Mouse (Mus musculus) layer of hippocampus, adult 9-10 months (tissue): ENCODE measurements around the gene Cxcl17.
"Not testable (repeated sequence)": the region's sequence is repeated elsewhere in the genome, so short reads cannot be mapped to it uniquely, and the experiment has no call there.

Experiments
- DNase-seq: peaks from one replicate; pipeline ENCODE4 v3.0.0; 2022; ENCODE audit warnings: low spot score

The Cxcl17 gene

DNA sequence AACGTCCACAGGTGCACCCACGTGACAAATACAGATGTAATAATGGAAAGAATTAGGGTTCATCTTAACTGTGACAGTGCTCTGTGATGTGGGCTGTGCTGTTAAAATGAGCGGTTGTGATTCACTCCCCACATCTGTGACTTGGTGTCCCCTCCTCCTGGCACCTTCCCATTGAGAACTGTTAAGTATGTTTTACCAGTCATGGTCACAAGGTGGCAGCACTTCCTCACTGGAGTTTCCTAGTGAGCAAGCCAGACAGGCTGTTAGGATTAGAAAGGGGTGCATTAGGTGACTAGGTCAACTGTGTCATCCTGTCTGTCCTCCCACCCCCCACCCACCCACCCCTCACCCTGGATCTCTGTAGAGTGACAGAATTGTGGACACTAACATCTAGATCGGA lies 11.7 kb upstream of the Cxcl17 start:
- peak; percentile 85 for DNase-seq

DNA sequence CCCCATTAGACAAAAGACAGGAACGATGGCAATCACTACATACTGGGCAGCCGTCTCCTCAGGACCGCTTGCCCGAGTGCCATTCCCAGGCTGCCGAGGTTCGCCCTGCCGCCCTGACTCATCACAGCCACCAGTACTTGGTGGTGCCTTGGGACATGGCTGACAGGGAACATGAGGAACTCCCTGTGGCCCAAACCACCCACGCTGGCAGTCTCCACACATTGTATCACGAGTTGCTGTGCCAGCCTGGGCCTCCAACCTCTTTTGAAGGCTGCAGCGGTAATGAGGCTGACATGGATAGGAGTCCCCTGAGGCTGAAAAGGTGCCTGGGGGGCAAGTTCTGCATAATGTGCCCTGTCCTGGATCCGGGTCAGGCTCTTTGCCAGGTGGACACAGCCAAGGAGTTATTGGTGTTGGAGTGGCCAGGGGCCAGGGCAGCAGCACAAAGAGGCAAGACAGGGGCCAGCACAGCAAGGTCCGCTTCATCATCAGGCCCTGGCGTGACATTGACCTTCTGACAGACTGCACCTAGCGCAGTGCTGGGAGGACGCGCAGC lies 9.7 kb upstream of the Cxcl17 start:
- no peak for DNase-seq

DNA sequence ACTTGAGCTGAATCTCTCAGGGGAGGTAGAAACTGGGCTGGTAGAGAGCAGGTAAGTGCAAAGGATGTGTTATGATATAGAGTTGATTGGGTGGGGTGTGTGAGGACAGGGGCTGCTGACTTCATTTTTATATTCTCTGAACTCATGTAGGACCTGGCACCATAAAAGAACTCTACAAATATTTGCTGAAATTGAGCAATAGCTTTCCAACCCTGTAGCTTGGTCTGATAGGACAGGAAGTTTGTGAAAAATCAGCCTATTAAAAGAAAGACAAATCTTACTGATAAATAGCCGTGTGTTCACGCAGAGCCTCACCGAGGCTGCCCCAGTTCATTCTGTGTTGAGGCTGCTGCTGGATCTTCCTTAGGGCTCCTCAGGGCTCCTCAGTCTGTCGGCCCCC lies 7.3 kb upstream of the Cxcl17 start:
- DNase-seq, result no peak

DNA sequence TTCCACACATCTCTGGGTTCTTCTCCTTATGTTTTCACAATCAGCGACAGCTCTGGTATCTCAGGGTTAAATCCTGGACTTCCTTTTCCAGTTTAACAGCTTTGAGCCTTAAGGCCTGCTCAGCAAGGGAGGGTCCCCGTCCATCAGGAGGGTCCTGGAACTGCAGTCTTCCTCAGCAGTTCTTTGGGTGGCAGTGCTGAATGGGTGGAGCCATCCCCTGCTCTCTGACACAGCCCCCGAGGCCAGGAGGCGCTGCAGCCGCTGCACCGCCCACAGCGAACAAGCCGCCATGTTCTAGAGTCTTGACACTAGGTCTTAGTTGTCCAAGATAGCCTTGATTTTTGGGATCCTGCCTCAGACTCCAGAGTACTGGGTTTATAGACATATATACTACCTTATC lies 6.8 kb upstream of the Cxcl17 start:
- DNase-seq, result no peak

DNA sequence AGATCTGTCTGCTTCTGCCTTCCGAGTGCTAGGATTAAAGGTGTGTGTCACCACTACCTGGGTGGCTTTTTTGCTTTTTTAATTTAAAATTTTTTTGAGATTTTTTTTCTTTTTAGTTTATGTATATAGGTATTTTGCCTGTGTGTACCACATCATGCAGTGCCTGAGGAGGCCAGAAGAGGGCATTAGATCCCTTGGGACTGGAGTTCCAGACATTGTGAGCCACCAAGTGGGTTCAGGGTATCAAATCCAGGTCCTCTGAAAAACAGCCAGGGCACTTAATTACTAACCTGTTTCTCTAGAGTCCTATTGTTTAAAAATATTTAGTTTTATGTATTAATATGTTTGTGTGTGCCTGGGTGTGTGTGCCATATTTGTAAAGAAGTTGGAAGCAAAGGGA lies 4.9 kb upstream of the Cxcl17 start:
- DNase-seq, result no peak

DNA sequence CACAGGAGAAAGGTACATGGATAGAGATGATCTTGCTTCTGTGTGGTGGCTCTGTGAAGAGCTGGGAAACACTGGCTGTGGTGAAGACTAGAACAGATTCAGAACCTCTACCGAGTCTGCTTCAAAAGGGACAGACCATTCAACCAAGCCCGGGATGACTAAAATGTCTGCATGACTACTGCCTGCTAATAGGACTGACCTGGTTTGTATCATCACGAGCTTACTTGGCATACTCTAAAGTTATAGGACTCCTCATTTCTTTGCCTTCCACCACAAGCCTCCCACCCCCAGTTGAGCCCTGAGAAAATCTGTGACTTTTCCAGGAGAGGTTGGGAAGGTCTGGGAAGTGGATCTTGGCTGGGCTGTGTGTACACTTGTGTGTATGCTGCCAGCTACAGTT lies 825 bp downstream of the Cxcl17 start:
- DNase-seq, result no peak

DNA sequence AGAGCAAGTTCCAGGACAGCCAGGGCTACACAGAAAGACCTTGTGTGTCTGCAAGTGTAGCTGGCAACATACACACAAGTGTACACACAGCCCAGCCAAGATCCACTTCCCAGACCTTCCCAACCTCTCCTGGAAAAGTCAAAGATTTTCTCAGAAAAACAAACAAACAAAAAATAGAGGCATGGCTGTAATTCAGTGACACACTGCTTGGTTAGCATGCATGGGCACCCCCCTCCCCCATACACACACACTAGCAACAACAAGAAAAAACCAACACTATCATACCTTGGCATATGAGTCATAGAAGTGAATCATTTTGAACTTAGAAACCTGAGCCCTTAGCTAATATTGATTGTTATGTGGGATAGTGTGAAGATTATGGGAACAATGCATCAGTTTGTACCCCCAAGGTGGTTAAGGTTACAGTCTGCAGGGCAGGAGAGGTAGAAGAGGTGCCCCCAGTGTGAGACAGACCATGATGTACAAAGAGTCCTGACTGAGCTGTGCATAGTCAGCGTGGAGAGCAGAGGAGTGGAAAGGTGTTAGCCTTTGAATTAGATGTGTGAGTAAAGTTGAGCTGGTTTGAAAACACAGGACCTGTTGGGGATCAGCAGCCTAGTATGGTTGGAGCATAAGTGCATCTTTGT lies 1.6 kb downstream of the Cxcl17 start:
- no peak for DNase-seq

DNA sequence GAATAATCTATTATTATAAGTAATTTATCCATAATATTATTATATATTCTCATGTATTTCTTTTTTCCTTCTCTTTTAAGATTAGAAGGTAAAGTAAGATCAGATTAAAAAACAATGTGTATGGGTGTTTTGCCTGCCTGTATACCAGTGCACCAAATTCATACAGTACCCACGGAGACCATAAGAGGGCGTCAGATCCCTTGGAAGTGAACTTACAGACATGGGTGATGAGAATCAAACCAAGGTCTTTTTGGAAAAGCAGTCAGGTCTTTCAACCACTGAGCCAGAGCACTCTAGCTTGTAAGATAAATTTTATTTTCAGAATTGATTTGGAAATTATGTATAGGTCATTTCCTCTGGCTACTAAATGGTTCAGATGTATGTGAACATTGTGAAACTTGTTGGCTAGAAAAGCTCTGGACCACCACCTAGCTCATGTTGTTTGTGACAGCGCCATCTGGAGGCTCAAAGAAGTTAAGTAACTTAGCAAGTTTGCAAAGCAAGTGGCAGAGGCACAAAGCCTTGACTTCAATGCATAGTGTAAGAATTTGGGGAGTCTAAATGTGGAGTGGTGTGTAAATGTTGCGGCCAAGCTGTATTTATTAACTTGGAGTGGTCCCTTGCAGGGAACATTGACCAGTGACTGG lies 3.4 kb downstream of the Cxcl17 start:
- no peak for DNase-seq

DNA sequence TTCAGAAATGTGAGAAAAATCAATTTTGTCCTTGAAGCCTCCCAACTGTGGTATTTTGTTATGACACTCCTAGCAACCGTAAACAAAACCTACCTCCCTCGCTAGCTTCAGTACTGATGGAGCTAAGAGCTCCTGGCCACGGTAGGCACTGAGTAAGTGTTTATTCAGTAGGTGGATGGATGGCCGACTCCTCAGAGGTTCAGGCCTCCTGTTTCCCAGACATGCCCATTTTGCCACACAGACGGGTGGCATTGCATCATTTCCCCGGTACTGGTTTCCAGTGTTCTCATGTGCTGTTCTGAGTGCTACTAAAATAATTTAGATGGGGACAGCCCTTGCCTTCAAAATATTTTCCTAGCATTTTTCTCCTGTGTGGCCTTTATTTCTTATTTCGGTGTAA lies 6.2 kb downstream of the Cxcl17 start:
- DNase-seq, result no peak

DNA sequence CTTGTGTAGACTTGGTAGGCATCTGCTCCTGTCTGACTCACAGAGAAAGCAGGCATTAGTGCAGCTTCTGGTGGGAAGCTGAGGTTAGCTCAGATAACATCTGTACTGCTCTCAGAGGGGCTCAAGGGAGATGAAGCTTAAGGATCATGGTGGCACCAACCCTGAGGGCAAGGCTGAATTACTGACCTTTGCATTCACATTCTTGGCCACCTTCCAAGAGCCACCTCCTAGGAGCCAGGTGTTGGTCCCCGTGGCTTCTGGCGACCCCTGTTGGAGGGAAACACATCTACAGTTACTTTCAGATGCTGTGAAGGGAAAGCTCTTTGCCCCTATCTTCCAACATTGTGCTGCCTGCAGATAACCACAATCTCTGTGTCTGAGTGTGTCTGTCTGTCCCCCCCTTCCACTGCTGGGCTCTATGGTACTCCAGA lies 10.0 kb downstream of the Cxcl17 start:
- no peak for DNase-seq

DNA sequence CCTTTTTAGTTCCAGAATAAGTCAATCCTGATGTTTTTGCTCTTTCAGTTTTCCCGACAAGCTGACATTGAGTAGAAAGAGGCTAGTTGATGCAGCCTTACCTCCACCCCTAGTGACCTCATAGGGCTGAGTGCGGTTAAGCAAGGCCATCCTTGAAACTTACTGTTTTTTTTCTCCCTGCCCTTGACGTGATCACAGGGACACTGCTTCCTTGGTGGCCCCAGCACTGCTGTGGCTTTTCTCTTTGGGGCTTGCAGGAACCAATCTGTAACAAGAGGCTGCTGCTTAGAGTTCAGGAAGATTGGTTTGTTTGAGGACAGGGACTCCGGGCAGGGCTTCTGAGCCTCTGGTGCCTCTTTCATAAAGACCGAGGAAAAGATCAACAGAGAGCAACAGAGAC lies 10.7 kb downstream of the Cxcl17 start:
- DNase-seq, result no peak

DNA sequence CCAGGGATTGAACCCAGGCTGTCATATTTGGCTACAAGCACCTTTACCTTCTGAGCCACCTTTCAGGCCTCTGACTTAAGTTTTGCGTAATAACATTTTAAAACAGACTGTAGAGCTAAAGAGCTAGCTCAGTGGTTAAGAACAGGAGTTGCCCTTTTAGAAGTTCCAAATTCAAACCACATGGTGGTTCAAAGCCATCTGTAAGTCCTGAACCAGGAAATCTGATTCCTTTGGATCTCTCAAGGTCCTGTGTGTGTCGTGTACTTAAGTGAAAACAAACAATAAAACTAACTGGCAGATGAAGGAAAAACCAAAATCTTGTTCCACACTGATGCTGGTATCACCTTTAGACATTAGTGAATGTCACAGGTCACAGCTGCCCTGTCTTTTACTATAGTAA lies 11.1 kb downstream of the Cxcl17 start:
- DNase-seq, result no peak

DNA sequence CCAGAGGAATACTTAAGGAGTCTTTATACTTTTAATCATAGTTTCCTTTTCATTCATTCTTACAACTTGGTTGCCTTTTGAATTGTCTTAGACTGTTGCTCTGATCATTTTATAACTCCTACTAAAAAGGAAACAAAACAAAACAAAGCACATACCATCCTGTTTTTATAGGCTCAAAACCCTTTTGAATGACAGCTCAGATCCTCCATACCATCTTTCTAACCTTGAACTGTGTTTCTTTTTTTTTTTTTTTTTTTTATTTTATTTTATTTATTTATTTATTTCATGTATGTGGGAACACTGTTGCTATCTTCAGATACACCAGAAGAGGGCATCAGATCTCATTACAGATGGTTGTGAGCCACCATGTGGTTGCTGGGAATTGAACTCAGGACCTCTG lies 13.7 kb downstream of the Cxcl17 start:
- DNase-seq, result not testable (repeated sequence)

DNA sequence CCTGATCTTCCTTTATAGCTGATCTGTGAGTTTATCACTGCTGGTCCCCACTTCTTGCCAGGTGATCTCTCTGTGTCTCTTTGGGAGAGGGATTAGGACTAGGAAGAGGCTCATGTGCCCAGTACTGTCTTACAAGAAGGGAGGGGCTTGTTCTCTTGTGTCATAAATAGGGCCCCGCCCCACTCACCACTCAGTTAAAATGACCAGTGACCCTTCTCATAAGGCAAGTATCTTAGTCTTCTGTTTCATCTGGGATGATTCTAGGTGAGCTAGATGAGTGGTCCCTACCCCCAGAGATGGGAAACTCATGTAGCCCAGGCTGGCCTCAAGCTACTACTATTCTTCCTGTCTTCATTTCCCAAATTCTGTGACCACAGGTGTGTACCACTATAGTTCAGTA lies 14.1 kb downstream of the Cxcl17 start, which contains the start of gene Lipe:
TSS of gene Lipe (minus strand) at position 101 of the 400 bp plus-strand sequence.
- DNase-seq, result no peak

DNA sequence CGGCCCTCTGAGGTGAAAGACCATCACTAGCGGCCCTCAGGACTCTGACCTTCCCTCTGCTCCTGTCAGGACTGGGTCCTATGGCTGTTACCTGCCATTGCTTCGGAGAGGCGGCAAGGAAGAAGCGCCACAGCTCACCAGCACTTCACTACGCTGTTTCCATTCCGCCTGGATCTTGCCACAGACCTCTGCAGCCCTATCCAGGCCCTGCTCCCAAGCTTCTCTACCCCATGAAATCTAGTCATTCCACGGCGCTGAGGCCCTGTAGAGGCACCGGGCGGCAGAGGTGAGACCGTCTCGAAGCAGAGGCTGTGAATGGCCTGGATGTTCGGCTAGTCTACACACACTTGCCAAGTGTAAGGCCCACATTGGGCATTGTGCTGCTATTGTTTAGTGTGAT lies 16.1 kb downstream of the Cxcl17 start:
- no peak for DNase-seq

DNA sequence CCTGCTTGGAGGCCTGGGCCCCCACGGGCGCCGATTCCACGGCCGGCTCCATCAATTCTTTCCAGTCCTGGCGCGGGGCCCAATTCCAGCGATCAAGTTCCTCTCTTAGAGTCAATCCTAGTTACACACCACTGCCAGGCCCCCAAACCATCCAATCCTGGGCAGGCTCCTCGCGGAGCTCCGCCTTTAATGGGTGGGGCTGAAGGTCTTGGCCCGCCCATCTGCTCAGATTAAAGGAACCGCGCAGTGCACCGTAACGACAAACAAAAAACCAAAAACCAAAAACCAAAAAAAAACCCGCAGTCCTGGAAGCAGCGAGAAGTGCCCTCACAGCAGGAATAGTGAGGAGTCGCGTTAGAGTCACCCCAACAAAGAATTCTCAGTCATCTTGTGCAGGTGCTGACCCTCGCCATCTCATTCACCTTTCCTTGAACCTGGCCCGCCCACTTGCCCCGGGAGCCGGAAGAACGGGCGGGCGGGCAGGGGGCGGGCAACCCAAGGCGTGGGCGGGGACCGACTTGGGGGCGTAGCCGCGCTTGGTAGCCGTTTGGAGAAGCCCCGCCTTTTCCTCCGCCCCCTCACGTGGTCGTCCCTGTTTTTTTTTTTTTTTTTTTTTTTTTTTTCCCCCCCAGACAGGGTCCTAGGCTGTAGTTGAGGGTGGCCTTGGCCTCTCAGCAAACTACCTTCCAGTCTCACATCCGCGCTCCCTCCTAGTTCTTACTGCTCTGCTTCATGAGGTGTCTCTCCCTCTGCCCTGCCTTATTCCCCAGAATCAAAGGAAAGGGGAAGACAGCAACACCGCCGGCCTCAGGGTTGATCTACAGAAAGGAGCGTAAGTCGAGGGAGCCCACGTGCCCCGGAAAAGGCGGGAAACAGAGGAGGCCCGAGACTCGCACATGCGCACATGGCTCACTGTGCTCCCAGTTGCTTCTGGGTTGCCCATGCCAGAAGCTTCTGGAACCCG lies 16.8 kb downstream of the Cxcl17 start:
- peak; percentile 94 for DNase-seq

DNA sequence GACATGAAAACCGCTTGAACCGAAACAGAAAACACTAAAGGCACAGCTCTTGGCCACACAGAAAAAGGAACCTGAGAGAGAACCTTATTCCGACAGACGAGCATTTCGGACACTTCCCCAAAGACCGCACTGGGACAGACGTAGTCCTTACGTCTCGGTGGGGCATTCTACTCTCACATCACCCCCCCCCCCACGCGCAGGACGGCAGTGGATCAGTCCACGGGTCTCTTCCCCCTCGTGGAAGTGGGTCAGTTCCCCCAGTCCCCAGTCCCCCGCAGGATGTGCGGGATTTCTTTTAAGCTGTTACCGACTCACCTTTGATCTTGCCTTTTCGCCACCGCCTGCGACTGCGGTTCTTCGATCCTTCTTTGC lies 17.5 kb downstream of the Cxcl17 start:
- DNase-seq, result no peak

DNA sequence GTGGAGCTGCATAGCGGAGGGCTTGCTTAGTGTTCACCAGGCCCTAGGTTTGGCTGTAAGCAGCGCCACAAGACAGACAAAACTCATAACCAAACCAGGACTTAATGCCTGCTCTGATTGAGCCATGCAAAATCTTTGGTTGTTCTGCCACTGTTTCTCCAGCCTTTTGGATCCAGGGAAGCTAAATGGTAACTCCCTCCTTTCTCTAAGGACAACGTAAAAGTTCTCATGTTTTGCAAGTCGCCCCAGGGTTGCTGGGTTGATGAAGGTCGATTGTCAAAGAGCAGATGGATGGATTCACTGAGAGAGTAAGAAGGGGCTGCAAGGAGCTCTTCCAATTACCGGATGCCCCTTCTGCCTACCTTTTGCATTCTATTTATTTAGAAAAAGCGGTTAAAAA lies 17.9 kb downstream of the Cxcl17 start:
- no peak for DNase-seq

DNA sequence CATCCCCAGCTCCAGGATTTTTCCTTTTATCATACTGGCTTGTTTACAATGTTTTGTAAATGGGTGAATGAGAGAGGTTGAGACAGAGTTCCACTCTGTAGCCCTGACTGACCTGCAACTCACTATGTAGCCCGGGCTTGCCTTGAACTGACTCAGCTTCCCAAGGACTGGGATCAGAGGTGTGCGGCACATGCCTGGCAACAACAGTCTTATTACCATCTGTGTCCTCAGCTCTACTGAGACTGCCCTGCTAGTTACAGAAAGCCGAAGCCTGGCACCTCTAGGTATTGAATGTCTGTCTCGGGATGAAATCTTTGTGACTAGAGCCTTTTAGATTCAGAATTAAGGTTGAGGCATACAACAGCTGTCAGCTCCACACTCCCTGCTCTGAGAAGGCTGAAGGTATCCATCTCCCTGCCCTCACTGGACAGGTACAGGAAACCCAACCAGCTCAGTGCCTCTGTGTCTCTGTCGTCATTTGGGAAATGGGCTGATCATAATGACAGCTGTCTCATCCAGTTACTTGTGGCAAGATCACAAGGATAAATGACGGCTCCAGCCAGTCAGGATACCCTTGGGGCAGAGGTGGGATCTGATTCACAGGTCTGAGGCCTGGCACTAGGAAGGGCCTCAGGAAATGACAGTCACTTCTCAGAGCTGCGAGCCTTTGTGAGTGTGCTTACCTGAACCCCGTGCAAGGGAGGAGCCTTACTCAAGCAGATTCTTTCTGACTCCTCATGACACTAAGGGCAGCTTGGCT lies 19.1 kb downstream of the Cxcl17 start:
- DNase-seq, result no peak

DNA sequence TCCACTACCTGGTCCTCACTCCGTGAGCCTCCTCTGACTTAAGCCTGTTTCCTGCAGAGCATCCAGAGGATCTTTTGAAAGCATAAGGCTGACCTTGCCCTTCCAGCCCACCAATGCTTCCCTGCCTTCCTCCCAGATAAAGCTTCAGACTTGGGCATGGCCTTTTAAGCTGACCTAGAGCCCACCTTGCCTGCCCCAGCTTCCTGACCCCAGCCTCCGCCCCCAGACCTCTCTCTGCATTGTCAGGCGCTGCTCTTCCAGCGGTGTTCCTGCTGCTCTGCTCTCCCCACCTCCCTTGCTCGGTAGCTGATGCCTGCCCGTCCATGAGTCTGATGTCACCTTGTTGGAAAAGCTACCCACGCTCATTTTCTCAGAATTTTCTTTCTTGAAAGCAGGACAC lies 19.8 kb downstream of the Cxcl17 start:
- no peak for DNase-seq

DNA sequence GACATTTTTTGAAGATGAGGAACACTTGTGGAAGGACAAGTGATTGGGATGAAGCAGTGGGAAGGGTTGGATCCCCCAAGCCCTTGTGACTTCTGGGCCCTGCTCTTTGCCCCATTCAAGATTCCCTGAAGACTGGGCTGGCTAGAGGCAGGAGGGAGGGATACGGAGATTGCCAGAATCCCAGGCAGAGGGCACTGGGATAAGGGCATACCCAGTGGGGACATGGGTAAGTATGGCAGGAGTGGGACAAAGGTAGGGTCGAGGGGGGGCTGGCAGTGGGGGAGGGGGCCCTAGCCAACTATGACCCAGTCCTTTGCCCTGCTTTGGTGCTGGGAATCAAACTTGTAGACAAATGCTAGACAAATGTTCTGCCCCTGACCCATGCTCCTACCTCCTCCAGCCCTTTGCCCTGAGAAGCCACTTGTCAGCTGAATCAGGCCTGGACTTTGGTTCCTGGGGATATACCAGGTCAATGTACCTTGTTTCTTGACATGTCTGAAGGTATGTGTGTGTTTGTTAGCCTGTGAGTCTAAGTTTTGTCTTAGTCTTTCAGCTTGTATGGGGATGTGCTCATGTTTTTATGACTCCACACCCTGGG lies 20.7 kb downstream of the Cxcl17 start:
- DNase-seq, result no peak

DNA sequence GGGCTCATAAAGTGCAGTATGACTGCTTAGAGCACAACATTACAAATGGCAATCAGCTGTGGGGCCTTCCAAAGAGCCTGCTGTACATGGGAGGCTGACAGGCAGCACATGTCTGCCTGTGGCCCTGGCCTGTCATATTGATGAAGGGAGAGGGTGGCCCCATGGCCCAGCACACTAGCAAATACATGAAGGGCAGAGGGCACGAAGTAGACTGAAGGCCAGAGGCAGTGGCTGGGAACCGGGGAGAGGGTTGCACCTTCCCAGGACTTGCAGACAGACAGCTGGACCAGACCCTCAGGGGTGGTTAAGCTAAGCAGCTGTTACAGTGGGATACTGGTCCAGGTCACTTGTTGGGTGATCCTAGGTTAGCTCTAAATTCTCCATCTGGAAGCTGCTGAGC lies 21.7 kb downstream of the Cxcl17 start:
- no peak for DNase-seq
